Mouse (Mus musculus) ovary, postnatal 14 days (tissue): ENCODE results near the gene Hmga1b.
"Not testable (repeated sequence)": the region's sequence is repeated elsewhere in the genome, so short reads cannot be mapped to it uniquely, and the experiment has no call there.

ENCODE experiments used
- DNase-seq: peaks from one replicate; pipeline ENCODE4 v3.0.0; 2022; ENCODE audit warnings: low spot score

Hmga1b gene

DNA sequence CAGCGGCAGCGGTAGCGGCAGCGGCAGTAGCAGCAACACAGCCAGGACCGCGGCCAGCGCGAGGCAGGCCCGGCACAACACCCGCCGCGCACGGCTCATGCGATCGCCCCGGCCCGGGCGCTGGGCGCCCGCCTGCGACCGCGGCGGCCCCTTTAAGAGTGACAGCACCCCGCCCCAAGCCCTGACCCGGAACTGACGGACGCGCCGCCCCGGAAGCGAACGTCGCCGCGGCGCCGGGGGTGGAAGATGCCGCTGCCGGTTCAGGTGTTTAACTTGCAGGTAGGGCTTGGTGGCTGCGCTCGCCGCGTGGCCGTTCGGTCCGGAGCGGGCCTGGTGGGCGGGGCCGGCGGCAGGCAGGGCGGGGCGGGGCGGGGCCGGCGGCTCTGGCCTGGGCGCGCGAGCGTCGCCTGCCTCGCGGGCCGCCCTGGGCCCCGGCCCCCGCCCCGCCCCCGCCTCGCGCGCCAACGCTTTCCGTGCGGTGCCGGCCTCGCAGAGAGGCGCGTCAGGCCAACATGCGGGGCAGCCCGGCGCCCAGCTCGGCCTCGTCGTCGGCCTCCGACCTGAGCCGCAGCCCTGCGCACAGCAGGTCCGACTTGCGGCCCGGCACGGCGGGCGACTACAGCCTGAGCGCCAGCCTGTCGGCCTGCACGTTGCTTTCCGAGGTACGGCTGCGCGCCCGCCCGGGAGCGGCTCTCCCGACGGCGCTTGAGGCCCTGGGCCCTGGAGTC is 21.6 kb downstream of the Hmga1b start, which contains the start of the genes Rfng and Gps1:
Gene Rfng (minus strand): TSS at position 144 of the 728 bp plus-strand sequence.
Gene Gps1 (plus strand): TSS at position 209 of the 728 bp plus-strand sequence.
- DNase-seq = peak; percentile 73

DNA sequence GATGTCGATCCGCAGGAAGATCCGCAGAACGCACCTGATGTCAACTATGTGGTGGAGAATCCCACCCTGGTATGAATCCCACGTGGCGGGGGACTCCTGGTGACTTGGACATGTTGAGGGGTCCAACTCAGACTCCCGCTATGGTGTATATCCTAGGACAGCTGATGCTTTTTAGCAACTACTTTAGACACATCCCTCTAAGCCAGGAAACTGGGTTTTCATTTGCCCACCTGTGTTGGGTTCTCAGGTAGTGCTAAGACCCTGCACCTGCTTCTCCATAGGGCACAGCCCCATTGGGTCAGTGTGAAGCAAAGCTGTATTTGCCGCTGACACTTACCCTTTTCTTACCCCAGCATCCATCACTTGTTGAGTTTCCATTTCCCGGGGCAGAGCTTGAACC is 22.6 kb downstream of the Hmga1b start:
- DNase-seq = no peak

DNA sequence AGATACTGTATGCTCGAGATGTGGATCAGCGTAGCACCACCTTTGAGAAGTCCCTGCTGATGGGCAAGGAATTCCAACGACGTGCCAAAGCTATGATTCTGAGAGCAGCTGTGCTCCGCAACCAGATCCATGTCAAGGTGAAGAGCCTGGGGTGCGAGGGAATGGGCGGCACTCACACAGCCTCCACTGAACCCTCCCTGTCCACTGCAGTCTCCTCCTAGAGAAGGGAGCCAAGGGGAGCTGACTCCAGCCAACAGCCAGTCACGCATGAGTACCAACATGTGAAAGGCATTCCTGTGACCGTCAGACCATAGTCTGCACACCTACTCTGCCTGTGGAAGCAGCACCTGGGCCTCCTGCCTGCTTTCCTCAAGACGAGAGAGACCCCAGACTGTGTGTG is 25.9 kb downstream of the Hmga1b start:
- not testable (repeated sequence) for DNase-seq

DNA sequence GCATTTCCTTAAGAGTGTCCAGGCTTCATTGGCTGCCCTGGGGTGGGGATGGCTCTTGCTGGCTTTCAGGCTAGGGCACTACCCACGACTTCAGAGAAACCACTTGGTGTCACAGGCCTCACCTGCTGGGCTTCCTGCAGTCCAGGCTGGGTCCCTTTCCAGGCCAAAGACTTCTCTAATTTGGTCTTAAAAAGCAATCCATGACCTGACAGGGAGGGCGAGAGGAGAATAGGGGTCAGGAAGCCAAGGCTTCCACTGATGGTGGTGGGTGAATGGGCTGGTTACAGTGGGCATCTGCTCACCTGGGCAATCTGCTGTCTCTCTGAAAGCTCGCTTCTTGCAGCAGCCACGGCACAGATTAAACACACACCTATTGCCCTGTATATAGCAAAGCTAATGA is 26.8 kb downstream of the Hmga1b start:
- no peak for DNase-seq

DNA sequence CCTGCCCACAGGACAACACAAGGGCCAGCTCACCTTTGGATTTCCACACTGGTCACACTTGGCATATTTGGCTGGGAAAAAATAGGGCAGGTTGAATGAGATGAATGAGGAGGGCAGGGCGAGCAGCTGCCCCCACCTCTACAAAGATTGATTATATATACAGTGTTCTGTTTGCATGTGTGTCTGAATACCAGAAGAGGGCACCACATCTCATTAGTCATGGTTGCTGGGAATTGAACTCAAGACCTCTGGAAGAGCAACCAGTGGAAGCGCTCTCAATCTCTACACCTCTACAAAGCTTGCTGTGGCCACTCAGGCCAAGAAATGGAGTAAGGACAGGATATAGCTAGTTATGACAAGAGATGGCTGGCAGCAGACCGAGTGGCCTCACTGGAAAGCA is 27.2 kb downstream of the Hmga1b start:
- no peak for DNase-seq

DNA sequence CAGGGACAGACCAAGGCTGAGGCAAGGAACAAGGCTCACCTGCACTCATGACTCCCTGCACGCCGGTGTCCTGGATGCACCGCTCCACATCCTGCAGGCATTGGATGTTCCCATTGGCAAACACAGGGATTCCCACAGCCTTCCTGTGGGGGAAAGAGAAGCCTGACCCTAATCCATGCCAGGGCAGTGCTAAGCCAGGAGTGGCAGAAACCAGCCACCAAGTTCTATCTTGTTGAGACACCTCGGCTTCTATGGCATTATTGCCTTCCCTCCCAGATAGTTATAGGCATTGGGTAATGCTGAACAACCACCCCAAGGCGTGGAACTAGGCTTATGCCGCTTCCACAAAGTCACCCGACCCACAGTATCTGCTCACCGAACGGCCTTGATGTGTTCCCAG is 30.1 kb downstream of the Hmga1b start:
- DNase-seq = no peak

DNA sequence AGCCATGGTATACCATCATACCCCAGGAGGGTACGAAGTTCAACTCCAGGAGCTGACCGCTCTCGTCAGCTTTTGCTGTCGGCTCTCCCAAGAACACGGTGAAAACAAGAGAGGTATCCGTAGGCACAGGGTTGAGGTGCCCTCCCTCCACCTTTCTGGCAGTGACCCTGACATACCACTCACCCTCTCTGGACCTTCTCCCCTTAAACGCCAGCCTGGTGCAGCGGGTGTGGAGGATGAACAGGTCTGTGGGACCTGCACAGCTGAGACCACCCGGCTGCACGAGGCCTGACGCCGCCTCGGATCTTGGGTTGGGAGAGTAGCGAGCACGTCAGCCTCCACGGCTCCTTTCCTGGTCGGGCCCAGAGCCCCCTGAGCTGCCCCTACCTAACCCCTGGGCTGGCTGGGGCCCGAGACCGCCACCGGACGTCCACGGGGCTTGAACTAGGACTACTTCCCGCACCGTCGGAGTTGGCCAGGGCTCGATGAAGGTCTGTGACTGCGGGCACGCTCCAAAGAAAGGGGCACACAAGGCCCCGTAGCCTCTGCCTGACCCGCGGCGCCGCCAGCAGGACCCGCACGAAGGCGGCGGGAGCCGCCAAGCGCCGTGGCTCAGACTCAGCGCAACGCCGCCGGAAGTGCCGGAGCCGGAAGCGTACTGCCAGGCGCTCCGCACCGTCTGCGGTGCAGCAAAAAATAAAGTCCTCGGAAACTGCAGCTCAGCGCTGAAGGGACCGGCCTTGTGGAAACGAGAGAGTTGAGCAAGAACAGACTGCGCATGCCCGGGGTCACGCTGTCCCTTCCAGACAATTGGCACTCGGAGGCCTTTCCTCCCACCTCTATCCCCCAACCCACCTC is 33.4 kb downstream of the Hmga1b start, which contains the start of gene Dus1l:
Gene Dus1l (minus strand): TSS at position 648 of the 858 bp plus-strand sequence.
- DNase-seq = peak; percentile 99

DNA sequence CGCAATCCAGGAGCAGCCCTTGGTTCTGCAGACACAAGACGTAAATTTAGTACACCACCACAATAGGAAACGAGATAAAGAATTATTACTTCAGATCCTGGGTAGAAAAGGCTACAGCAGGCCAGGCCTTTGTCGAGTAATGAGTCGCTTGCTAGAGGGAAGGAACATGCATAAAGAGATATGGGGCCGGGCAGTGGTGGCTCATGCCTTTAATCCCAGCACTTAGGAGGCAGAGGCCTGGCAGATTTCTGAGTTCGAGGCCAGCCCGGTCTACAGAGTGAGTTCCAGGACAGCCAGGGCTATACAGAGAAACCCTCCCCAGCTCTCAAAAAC is 34.0 kb downstream of the Hmga1b start:
- no peak for DNase-seq

DNA sequence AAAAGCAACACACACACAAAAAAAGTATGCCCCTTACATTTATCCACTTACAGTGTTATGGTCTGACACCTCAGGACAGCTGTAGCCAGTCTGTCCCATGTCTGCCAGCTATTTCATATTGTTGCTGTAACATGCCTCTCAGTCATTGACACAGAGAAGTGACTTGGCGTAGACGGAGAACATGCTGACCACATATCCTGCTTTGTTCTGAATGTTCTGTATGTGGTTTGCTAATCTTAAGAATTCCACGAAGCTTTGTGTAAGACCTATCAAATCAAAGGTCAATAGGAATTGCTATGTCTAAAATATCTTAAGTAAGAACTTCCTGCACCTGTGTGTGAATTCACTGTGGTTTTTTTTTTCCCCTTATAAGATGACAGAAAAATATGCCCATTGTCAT is 35.6 kb downstream of the Hmga1b start:
- no peak for DNase-seq

DNA sequence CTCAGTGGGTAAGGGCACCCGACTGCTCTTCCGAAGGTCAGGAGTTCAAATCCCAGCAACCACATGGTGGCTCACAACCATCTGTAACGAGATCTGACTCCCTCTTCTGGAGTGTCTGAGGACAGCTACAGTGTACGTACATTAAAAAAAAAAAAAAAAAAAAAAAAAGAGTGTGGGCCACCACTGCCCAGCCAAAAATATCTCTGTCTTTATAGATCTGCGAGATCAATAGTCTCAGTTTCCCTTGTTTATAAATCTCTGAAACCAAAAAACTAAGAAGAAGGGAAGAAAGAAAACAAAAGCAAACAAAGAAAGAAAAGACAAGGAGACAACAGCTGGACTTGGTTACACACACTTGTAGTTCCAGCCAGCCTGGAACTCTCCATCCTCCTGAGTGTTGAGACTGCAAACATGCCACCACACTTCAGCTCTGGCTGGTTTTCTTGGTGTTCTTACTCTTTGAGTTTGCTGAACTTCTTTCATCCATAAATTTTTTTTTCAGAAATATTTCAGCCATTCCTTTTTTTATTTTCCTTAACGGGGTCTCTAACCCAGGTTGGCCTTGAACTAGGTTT is 36.8 kb downstream of the Hmga1b start:
- DNase-seq = no peak

DNA sequence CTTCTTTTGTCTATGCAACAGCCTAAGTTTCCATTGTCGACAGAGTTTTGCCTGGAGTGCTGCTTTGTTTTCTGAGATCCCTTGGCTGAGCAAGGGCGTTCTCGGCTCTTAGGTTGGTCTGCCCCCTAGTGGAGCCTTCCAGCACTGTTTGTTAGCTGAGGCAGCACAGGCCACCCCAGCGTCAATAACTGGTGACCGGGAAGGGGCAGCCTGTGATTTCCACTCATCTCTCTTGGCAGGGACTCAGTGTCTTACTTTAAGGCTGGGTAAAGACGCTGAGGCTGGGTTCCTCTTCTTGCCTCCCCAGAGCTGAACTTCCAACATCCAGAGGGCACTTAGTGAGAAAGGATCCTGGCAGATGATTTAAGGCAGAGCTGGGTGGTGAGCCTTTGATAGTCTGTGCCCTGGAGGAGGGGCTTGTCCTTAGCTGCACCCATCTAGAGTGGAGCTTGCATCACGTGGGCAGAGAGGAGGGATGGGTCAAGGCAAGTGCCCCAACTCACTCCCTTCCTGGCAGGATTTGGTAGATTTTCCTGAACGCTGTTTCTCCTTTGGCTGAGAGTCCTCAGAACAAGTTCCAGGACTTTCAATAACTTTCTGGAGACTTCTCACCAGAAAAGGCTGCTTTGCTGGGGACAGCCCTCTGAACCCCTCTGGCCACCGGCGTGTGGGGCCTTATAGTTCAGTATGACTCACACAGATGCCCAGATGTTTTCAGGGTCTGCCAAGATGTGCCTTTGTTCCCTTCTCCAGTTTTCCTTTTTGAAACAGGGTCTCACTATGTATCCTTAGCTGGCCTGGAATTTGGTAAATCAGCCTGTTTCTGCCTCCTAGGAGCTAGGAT is 37.7 kb downstream of the Hmga1b start:
- peak; percentile 91 for DNase-seq

DNA sequence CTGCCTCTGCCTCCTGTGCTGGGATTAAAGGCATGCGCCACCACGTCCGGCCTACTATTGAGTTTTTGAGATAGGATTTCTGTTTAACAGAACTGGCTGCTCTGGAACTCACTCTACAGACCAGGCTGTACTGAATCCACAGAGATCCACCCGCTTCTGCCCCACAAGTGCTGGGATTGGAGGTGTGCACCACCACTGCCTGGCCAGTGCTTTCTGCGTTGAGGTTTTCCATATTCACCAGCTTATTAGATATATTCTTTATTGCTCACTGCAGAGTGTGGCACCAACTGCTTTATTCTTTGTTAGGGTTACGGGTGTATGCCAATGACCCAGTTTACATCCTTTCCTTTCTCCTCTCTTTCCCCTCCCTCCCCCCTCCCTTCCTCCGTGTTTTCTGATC is 41.7 kb downstream of the Hmga1b start:
- DNase-seq = no peak

DNA sequence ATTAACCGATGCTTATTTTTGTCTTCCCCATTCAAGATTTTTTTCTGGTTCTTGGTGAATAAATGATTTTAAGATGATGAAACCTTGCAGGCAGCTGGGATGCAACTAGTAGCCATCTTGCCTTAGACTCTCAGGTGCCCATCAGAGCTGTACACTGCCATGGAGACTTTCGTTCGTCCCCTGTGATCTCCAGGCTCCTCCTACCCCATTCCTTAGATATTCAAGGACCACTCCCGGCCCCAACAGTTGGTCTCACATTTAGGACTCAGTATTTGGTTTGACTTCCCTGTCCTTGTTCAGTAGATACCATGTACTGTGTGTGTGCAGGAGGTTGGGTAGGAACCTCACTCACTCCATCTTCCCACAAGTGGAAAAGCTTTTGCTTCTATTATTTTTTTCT is 42.2 kb downstream of the Hmga1b start:
- DNase-seq = no peak

DNA sequence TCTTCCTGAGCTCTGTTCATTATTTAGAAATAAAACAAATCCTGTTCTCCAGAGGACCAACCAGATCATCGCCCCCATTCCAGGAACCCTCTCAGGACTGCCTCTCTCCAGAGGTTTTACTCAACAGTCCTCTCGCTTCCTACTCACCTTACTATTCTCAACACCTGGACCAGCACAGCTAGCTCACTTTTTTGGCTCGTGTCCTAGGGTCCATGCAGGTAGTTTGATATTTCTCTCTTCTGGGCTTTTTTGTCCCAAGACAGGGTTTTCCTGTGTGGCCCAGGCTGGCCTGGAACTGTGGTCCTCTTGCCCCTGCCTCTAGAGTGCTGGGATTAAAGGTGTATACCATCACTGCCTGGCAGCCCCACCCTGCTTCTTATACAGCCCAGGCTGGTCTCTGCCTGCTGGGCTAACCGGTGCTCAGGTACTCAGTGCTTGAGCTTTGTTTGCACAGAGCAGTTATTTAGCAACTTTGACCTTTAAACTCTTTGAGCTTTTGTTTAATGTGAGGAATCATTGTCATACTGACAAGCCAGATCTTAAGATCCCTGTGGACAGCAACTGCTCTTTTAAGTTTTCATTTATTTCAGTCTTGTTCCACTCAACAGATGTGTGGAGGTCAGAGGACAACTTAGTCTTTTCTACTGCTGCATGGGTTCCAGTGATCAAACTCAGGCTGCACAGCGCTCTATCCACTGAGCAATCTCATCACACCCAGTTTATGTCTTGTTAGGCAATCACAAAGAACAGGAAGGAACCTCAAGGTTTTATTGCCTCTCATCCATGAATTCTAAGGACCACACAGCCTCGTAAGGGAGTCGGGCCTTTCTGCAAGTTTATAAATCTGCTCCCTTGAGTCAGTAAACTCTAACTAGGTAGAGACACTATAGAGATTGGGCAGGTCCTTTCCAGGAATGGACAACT is 43.0 kb downstream of the Hmga1b start:
- no peak for DNase-seq

DNA sequence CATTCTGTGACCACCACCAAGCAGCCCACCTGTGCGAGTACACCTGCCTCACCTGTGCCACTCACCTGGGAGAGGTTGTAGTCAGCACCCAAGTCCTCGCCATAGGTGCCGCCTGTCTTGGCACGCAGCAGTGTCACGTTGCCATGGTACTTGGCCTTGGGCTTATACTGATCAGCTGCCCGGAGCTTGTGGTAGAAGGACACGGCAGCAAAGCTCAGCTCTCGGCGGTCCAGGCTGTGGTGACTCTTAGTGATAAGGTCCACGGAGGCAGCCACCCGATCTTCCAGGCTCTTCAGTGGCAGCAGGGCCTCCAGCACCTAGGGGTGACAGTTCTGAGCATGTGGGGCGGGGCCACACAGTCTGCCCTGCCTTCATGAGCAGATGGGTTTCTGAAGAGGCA is 45.4 kb downstream of the Hmga1b start:
- no peak for DNase-seq

DNA sequence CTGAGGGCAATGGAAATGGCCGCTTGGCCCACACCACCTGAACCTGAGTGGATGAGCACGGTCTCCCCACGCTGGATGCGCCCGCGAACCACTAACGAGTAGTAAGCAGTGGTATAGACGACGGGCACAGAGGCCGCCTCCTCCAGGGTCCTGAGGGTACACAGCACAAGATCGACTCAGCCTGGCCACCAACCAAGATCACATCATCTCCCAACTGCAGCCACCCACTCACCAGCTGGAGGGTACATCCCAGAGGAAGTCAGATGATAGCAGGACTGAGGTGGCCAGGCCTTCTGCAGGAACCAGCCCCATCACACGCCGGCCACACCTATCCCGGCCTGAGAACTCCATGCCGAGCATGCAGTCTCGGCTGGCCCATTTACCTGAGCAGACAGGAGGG is 49.5 kb downstream of the Hmga1b start:
- DNase-seq = no peak
